Mouse (Mus musculus) megakaryocyte, embryonic 14.5 days (primary cell): ENCODE data around the gene Setd7.

Experiments used
- FLI1 ChIP-seq: IDR thresholded peaks from 2 replicates; pipeline ENCODE4 v1.6.1; 2012; ENCODE audit warnings: low read length, inconsistent platforms, mixed read lengths
- GATA1 ChIP-seq: IDR thresholded peaks from 3 replicates; pipeline ENCODE4 v1.6.1; 2012; ENCODE audit warnings: mixed read lengths, low read length, inconsistent platforms, borderline replicate concordance

DNA sequence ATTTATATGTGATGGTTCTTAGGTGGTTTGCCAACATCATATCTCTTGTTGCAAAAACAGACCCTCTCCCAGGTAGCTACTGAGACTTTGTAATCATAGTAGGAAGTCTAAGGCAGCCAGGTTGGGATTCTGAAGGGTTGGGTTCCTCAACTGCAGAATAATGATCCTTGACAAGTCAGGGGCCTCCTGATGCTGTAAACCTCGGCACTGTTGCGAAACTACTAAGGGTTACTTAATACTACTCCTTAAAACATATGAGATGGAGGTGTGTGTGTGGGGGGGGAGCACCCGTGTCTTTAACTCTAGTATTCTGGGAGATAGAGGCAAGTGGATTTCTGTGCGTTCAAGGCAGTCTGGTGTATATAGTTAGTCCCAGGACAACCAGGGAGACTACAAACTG, 75.3 kb downstream of the Setd7 start:
- no peak for TF ChIP-seq GATA1
- no peak for TF ChIP-seq FLI1
